Mouse (Mus musculus): ENCODE results near the gene Plekhg6. TPM values are rescaled to one million over a fixed set of nuclear protein-coding genes. Genes with fewer than 3 reads are reported as not detected.
A peak's percentile ranks its signal among the peaks of the same experiment; 100 is the strongest.

The Plekhg6 gene
- polyA plus RNA-seq, 1 experiment from 2014 or later = 0.50 TPM

- Histone ChIP-seq H3K9ac (replicated peaks; ENCODE audit: low read depth) (peak overlapping the region; percentile 27; the same call in 1 of the 2 replicates), H3K9me3 (ENCODE audit: low read length) (no peaks in the 10 kb centered on the region), H3K4me1 (ENCODE audit: insufficient read depth, low read depth, low read length) (no peaks in the 10 kb centered on the region; the same call in 1 of the 2 replicates), H3K27ac (ENCODE audit: low read length) (peak overlapping the region; percentile 98), H3K4me2 (replicated peaks; ENCODE audit: low read depth, low read length) (peak overlapping the region; percentile 43), H3K36me3 (ENCODE audit: insufficient read depth, low read length) (no peaks in the 10 kb centered on the region), H3K4me3 (ENCODE audit: low read depth, low read length) (no peak overlapping the region; the same call in 1 of the 2 replicates), H3K27me3 (replicated peaks; ENCODE audit: insufficient read depth, low read length) (no peaks in the 10 kb centered on the region)
- DNase-seq (ENCODE audit: low spot score) = peak; percentile 52
- ATAC-seq = peak; percentile 13
- TF ChIP-seq CTCF (IDR thresholded peaks at IDR 0.05) = peak; percentile 20; the same call in 1 of the 2 replicates
- TF ChIP-seq EP300 (IDR thresholded peaks at IDR 0.05) = no peak
These were observed 60.7 kb downstream of the Plekhg6 start for GRCm38 (mm10) chr6:125319919-125320296.

GRCm38 (mm10) chr6:125318981-125319918, 61.3 kb downstream of the Plekhg6 start:
- peak overlapping the region; percentile 27; the same call in 1 of the 2 replicates for H3K9ac ChIP-seq (replicated peaks; ENCODE audit: low read depth)
- WGBS = 39% methylated on average over 15 of the region's 15 CpGs

DNA sequence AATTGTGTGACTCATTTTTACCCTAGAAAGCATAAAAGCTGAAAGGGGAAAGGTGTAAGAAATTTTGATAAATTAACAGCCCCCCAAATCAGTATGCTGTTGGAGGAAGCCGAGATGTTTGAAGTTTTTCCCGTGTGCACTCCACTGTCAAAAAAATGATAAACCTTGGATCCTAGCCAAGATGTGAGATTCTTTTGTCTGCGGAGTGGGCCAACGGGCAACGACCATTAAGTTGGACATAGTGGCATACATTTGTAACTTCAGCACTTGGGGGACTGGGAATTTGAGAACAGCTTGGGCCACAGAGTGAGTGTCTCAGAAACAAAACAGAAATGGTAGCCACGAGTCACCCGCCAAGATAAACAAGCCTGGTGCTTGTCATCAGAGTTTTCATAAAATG, 63.5 kb downstream of the Plekhg6 start:
- no peaks in the 10 kb centered on the region for H3K27me3 ChIP-seq (replicated peaks; ENCODE audit: insufficient read depth, low read length)
- H3K36me3 ChIP-seq (ENCODE audit: insufficient read depth, low read length) = peaks cover under 1% of the 10 kb centered on the region; the same call in 1 of the 2 replicates
- DNase-seq (ENCODE audit: low spot score) (no peak), ATAC-seq (no peak)
- no peaks in the 10 kb centered on the region for H3K9me3 ChIP-seq (ENCODE audit: low read length)
- H3K27ac ChIP-seq (ENCODE audit: low read length) = no peak overlapping the region
- no peak for TF ChIP-seq CTCF (IDR thresholded peaks at IDR 0.05)
- no peak for TF ChIP-seq EP300 (IDR thresholded peaks at IDR 0.05)
- no peak overlapping the region for H3K9ac ChIP-seq (replicated peaks; ENCODE audit: low read depth)
- 20% methylated on average over 7 of the region's 7 CpGs for WGBS
- H3K4me2 ChIP-seq (replicated peaks; ENCODE audit: low read depth, low read length) = no peak overlapping the region
- no peak overlapping the region for H3K4me3 ChIP-seq (ENCODE audit: low read depth, low read length)
- peaks cover 13% of the 10 kb centered on the region for H3K4me1 ChIP-seq (ENCODE audit: insufficient read depth, low read depth, low read length)

More at GRCm38 (mm10) chr6:125318981-125319918, 61.3 kb downstream of the Plekhg6 start:
- no peaks in the 10 kb centered on the region for H3K36me3 ChIP-seq (ENCODE audit: insufficient read depth, low read length)
- H3K4me2 ChIP-seq (replicated peaks; ENCODE audit: low read depth, low read length) = peak overlapping the region; percentile 43
- ATAC-seq = peak; percentile 60
- no peaks in the 10 kb centered on the region for H3K9me3 ChIP-seq (ENCODE audit: low read length)
- H3K4me3 ChIP-seq (ENCODE audit: low read depth, low read length) = no peak overlapping the region; the same call in 1 of the 2 replicates
- DNase-seq (ENCODE audit: low spot score) = peak; percentile 94
- peaks cover 5% of the 10 kb centered on the region for H3K4me1 ChIP-seq (ENCODE audit: insufficient read depth, low read depth, low read length)
- TF ChIP-seq CTCF (IDR thresholded peaks at IDR 0.05) (no peak), EP300 (IDR thresholded peaks at IDR 0.05) (peak; percentile 92)
- H3K27me3 ChIP-seq (replicated peaks; ENCODE audit: insufficient read depth, low read length) = no peaks in the 10 kb centered on the region
- peak overlapping the region; percentile 98 for H3K27ac ChIP-seq (ENCODE audit: low read length)

DNA sequence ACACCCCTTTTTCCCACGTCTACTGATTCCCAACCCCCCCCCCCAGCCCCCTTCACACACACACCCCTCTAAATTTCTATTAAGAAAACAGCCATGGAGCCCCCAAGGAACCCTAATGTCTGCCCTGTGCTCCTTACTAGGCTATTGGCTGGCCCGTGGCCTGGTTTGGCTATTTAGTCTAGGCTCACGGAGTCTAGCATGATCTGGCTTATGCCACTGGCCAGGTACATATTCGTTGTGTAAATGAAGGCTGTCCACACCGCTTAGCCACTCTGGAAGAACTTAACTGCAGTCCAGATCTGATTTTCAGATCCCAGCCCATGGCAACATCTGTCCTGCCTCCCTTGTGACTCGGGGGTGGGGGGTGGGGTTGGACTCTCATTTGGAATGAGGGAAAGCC, 65.8 kb downstream of the Plekhg6 start:
- Histone ChIP-seq H3K27me3 (replicated peaks; ENCODE audit: insufficient read depth, low read length) (no peaks in the 10 kb centered on the region), H3K4me3 (ENCODE audit: low read depth, low read length) (no peak overlapping the region), H3K27ac (ENCODE audit: low read length) (no peak overlapping the region), H3K4me2 (replicated peaks; ENCODE audit: low read depth, low read length) (no peak overlapping the region), H3K36me3 (ENCODE audit: insufficient read depth, low read length) (peaks cover 5% of the 10 kb centered on the region; the same call in 1 of the 2 replicates), H3K4me1 (ENCODE audit: insufficient read depth, low read depth, low read length) (peaks cover 17% of the 10 kb centered on the region), H3K9ac (replicated peaks; ENCODE audit: low read depth) (no peak overlapping the region), H3K9me3 (ENCODE audit: low read length) (no peaks in the 10 kb centered on the region)
- DNase-seq (ENCODE audit: low spot score) = no peak
- WGBS = 74% methylated on average over 6 of the region's 6 CpGs
- ATAC-seq = no peak
- TF ChIP-seq CTCF (IDR thresholded peaks at IDR 0.05) (no peak), EP300 (IDR thresholded peaks at IDR 0.05) (no peak)

DNA sequence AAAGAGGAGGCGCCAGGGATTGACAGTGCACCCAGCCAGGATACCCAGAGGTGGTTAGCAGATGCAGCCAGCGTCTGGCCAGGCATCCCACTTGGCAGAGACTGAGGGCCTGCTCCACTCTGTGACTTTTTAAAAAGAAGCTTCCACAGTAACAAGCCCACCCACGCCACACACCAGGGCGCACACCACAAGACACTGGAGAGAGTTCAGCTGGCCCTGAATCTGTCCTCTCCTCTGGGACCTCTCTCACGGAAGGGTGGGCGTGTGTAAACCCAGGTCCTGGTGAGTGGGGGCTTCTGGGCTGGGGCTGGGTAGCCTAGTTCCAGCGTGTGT, 66.4 kb downstream of the Plekhg6 start:
- Histone ChIP-seq H3K9me3 (ENCODE audit: low read length) (no peaks in the 10 kb centered on the region), H3K4me2 (replicated peaks; ENCODE audit: low read depth, low read length) (peak overlapping the region; percentile 90), H3K36me3 (ENCODE audit: insufficient read depth, low read length) (peaks cover 5% of the 10 kb centered on the region; the same call in 1 of the 2 replicates), H3K4me1 (ENCODE audit: insufficient read depth, low read depth, low read length) (peaks cover 17% of the 10 kb centered on the region), H3K9ac (replicated peaks; ENCODE audit: low read depth) (peak overlapping the region; percentile 94), H3K27ac (ENCODE audit: low read length) (peak overlapping the region; percentile 94), H3K4me3 (ENCODE audit: low read depth, low read length) (peak overlapping the region; percentile 71), H3K27me3 (replicated peaks; ENCODE audit: insufficient read depth, low read length) (no peaks in the 10 kb centered on the region)
- 43% methylated on average over 7 of the region's 7 CpGs for WGBS
- no peak for DNase-seq (ENCODE audit: low spot score)
- ATAC-seq = no peak
- no peak for TF ChIP-seq CTCF (IDR thresholded peaks at IDR 0.05)
- TF ChIP-seq EP300 (IDR thresholded peaks at IDR 0.05) = no peak

GRCm38 (mm10) chr6:125313546-125314230, 66.9 kb downstream of the Plekhg6 start, which contains the start of gene Ltbr:
Gene Ltbr (minus strand): TSS chr6:125313885.
- peaks cover 6% of the 10 kb centered on the region; the same call in 1 of the 2 replicates for H3K36me3 ChIP-seq (ENCODE audit: insufficient read depth, low read length)
- H3K4me1 ChIP-seq (ENCODE audit: insufficient read depth, low read depth, low read length) = peaks cover 17% of the 10 kb centered on the region
- H3K9ac ChIP-seq (replicated peaks; ENCODE audit: low read depth) = peak within 1 kb of the TSS; percentile 94
- DNase-seq (ENCODE audit: low spot score) (peak; percentile 97), ATAC-seq (peak; percentile 97)
- whole genome bisulfite sequencing = 1% methylated on average over 33 of the region's 46 CpGs
- no peaks in the 10 kb centered on the region for H3K9me3 ChIP-seq (ENCODE audit: low read length)
- TF ChIP-seq CTCF (IDR thresholded peaks at IDR 0.05) = peak; percentile 24
- TF ChIP-seq EP300 (IDR thresholded peaks at IDR 0.05) = peak; percentile 32; the same call in 1 of the 2 replicates
- H3K4me2 ChIP-seq (replicated peaks; ENCODE audit: low read depth, low read length) = peak within 1 kb of the TSS; percentile 90
- no peaks in the 10 kb centered on the region for H3K27me3 ChIP-seq (replicated peaks; ENCODE audit: insufficient read depth, low read length)
- peak within 1 kb of the TSS; percentile 71 for H3K4me3 ChIP-seq (ENCODE audit: low read depth, low read length)
- H3K27ac ChIP-seq (ENCODE audit: low read length) = peak within 1 kb of the TSS; percentile 94

Other genes with a start within 250 kb of the Plekhg6 start
- gene Nop2, start 248.9 kb downstream of the Plekhg6 start, polyA plus RNA-seq (2015; fragmentation: Nextera tagmentation; extraction: Ambion mirVana) = 16.9 and 17.7 TPM in 2 replicates
- 7.1 and 8.3 TPM in 2 replicates for gene Iffo1, start 235.6 kb downstream of the Plekhg6 start, polyA plus RNA-seq (2015; fragmentation: Nextera tagmentation; extraction: Ambion mirVana)
- gene Gapdh, start 214.3 kb downstream of the Plekhg6 start, polyA plus RNA-seq (2015; fragmentation: Nextera tagmentation; extraction: Ambion mirVana) = 381 and 429 TPM in 2 replicates
- 5.9 and 7.9 TPM in 2 replicates for gene Ncapd2, start 189.1 kb downstream of the Plekhg6 start, polyA plus RNA-seq (2015; fragmentation: Nextera tagmentation; extraction: Ambion mirVana)
- gene Mrpl51, start 189.0 kb downstream of the Plekhg6 start, polyA plus RNA-seq (2015; fragmentation: Nextera tagmentation; extraction: Ambion mirVana) = 151 and 154 TPM in 2 replicates
- gene Vamp1, start 165.2 kb downstream of the Plekhg6 start, polyA plus RNA-seq (2015; fragmentation: Nextera tagmentation; extraction: Ambion mirVana) = 3.0 and 3.5 TPM in 2 replicates
- gene Tapbpl, start 148.9 kb downstream of the Plekhg6 start, polyA plus RNA-seq (2015; fragmentation: Nextera tagmentation; extraction: Ambion mirVana) = 14.2 and 16.9 TPM in 2 replicates
- gene Cd27, start 143.8 kb downstream of the Plekhg6 start, polyA plus RNA-seq (2015; fragmentation: Nextera tagmentation; extraction: Ambion mirVana) = 2.4 and 3.0 TPM in 2 replicates
- not detected in 2 replicates for gene Tuba3a, start 94.8 kb downstream of the Plekhg6 start, polyA plus RNA-seq (2015; fragmentation: Nextera tagmentation; extraction: Ambion mirVana)
- gene Ltbr, start 66.9 kb downstream of the Plekhg6 start, polyA plus RNA-seq (2015; fragmentation: Nextera tagmentation; extraction: Ambion mirVana) = 96.7 and 100 TPM in 2 replicates
- gene Scnn1a, start 60.1 kb downstream of the Plekhg6 start, polyA plus RNA-seq (2015; fragmentation: Nextera tagmentation; extraction: Ambion mirVana) = 106 and 123 TPM in 2 replicates
- gene Tnfrsf1a, start 31.4 kb downstream of the Plekhg6 start, polyA plus RNA-seq (2015; fragmentation: Nextera tagmentation; extraction: Ambion mirVana) = 107 and 108 TPM in 2 replicates
- gene Cd9, start 114.0 kb upstream of the Plekhg6 start, polyA plus RNA-seq (2015; fragmentation: Nextera tagmentation; extraction: Ambion mirVana) = 962 and 974 TPM in 2 replicates
- 42.4 and 55.6 TPM in 2 replicates for gene Vwf, start 166.0 kb upstream of the Plekhg6 start, polyA plus RNA-seq (2015; fragmentation: Nextera tagmentation; extraction: Ambion mirVana)

Measured in lung, postnatal 0 days (tissue).